Mouse (Mus musculus) intestine, embryonic 15.5 days (tissue): ENCODE measurements around the gene Nipal1. TPM values are rescaled to one million over a fixed set of nuclear protein-coding genes. Genes with fewer than 3 reads are reported as not detected.

Experiments used
- ATAC-seq: fragments of 200-750 bp; cut with Nextera tagmentation; 2 replicates; pipeline ENCODE4 v1.8.0; 2017; ENCODE audit warnings: moderate TSS enrichment, moderate library complexity
- H3K27ac ChIP-seq: fragments of 300-500 bp; sonication (generic); 2 replicates; pipeline ENCODE4 v1.5.1; 2015; ENCODE audit warnings: mild to moderate bottlenecking, inconsistent platforms
- H3K27me3 ChIP-seq: fragments of 300-500 bp; sonication (generic); replicated peaks from 2 replicates; pipeline ENCODE4 v1.6.1; 2015; ENCODE audit warnings: inconsistent platforms
- H3K36me3 ChIP-seq: fragments of 300-500 bp; sonication (generic); 2 replicates; pipeline ENCODE4 v1.6.1; 2015; ENCODE audit warnings: inconsistent platforms
- H3K4me1 ChIP-seq: fragments of 300-500 bp; sonication (generic); replicated peaks from 2 replicates; pipeline ENCODE4 v1.6.1; 2015; ENCODE audit warnings: inconsistent platforms
- H3K4me2 ChIP-seq: fragments of 300-500 bp; sonication (generic); replicated peaks from 2 replicates; pipeline ENCODE4 v1.6.1; 2015; ENCODE audit warnings: mild to moderate bottlenecking, inconsistent platforms
- H3K4me3 ChIP-seq: fragments of 300-500 bp; sonication (generic); replicated peaks from 2 replicates; pipeline ENCODE4 v1.5.1; 2015; ENCODE audit warnings: inconsistent platforms
- H3K9ac ChIP-seq: fragments of 300-500 bp; sonication (generic); 2 replicates; pipeline ENCODE4 v1.6.1; 2015; ENCODE audit warnings: inconsistent platforms
- H3K9me3 ChIP-seq: fragments of 300-500 bp; sonication (generic); 2 replicates; pipeline ENCODE4 v1.6.1; 2016; ENCODE audit warnings: inconsistent platforms
- WGBS: fragments of 180-500 bp; shearing (Covaris S2); methylation state at CpG from one replicate; pipeline ENCODE4 v1.1.7; 2015; 5-methylcytosine and 5-hydroxymethylcytosine counted together
- polyA plus RNA-seq: library from polyadenylated mRNA; unstranded; fragments of >200 nt; fragmentation: Nextera tagmentation; extraction: Ambion mirVana; gene quantifications from 2 replicates; pipeline ENCODE4 v1.2.1, GENCODE M21; 2015

The Nipal1 gene
- polyA plus RNA-seq, 1 experiment from 2014 or later = 30.5 TPM

GRCm38 (mm10) chr5:72646996-72647395 lies 599 bp upstream of the Nipal1 start:
- H3K4me2 ChIP-seq = peak overlapping the region; percentile 87
- 24% methylated on average over 10 of the region's 10 CpGs for WGBS
- H3K27ac ChIP-seq = peak overlapping the region; percentile 85
- 0 out of 2 replicates have a peak overlapping the region, but pooled peaks have one; percentile 32 for H3K9ac ChIP-seq
- H3K4me3 ChIP-seq = peak overlapping the region; percentile 53
- no peaks in the 10 kb centered on the region for H3K36me3 ChIP-seq
- no peaks in the 10 kb centered on the region for H3K27me3 ChIP-seq
- H3K9me3 ChIP-seq = no peaks in the 10 kb centered on the region
- H3K4me1 ChIP-seq = no peaks in the 10 kb centered on the region; the same call in none of the 2 replicates
- peak; percentile 66 for ATAC-seq

GRCm38 (mm10) chr5:72647958-72648595 lies 482 bp downstream of the Nipal1 start:
- H3K27ac ChIP-seq = peak overlapping the region; percentile 85
- H3K9ac ChIP-seq = peak overlapping the region; percentile 58

GRCm38 (mm10) chr5:72648987-72649735 lies 1.6 kb downstream of the Nipal1 start:
- peak overlapping the region; percentile 85 for H3K27ac ChIP-seq
- 66% methylated on average over 9 of the region's 9 CpGs for WGBS
- no peaks in the 10 kb centered on the region for H3K36me3 ChIP-seq
- H3K4me3 ChIP-seq = no peak overlapping the region
- peak overlapping the region; percentile 87 for H3K4me2 ChIP-seq
- peak; percentile 14 for ATAC-seq
- H3K9ac ChIP-seq = no peak overlapping the region
- no peaks in the 10 kb centered on the region for H3K27me3 ChIP-seq
- H3K4me1 ChIP-seq = no peaks in the 10 kb centered on the region; the same call in none of the 2 replicates
- H3K9me3 ChIP-seq = no peaks in the 10 kb centered on the region

More at GRCm38 (mm10) chr5:72647958-72648595, 482 bp downstream of the Nipal1 start:
- Histone ChIP-seq H3K4me1 (no peaks in the 10 kb centered on the region; the same call in none of the 2 replicates), H3K4me2 (peak overlapping the region; percentile 87), H3K27me3 (no peaks in the 10 kb centered on the region), H3K36me3 (no peaks in the 10 kb centered on the region), H3K9me3 (no peaks in the 10 kb centered on the region), H3K4me3 (peak overlapping the region; percentile 53)
- WGBS = 3% methylated on average over 18 of the region's 18 CpGs
- ATAC-seq = peak; percentile 53

GRCm38 (mm10) chr5:72653068-72653674 lies 5.6 kb downstream of the Nipal1 start:
- no peak overlapping the region for H3K27ac ChIP-seq
- no peak for ATAC-seq
- H3K27me3 ChIP-seq = no peaks in the 10 kb centered on the region
- H3K4me3 ChIP-seq = no peak overlapping the region
- H3K4me2 ChIP-seq = no peak overlapping the region
- H3K4me1 ChIP-seq = no peaks in the 10 kb centered on the region
- H3K9ac ChIP-seq = no peak overlapping the region
- H3K36me3 ChIP-seq = no peaks in the 10 kb centered on the region
- whole genome bisulfite sequencing = 46% methylated on average over 10 of the region's 10 CpGs
- no peaks in the 10 kb centered on the region for H3K9me3 ChIP-seq

DNA sequence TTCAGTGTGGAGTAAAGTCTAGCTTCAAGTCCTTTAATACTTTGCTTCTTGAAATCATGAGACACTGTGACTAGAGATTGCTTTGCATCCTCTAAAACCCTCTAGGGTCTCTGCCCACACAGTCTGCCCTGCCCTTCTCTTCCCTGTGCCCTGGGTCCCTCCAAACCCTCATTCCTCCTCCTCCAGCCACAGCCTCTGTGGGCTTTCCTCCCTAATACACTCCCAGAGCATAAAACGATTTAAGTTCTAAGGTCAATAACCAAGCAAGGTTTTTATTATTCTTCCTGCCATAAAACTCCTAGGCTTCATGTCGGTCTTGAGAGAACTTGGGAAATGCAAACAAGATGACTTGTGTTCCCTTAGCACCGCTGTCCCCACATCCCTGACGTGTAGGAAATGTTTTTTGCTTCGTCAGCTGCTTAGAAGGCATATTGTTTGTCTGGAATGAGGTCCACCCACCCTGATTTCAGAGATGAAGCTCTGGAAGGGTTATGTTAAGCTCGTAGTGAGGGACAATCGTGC lies 8.7 kb downstream of the Nipal1 start:
- peak overlapping the region; percentile 41 for H3K4me2 ChIP-seq
- ATAC-seq = peak; percentile 89
- WGBS = 40% methylated on average over 7 of the region's 7 CpGs
- peak overlapping the region; percentile 52; the same call in 1 of the 2 replicates for H3K27ac ChIP-seq
- H3K36me3 ChIP-seq = no peaks in the 10 kb centered on the region
- no peak overlapping the region for H3K4me3 ChIP-seq
- no peaks in the 10 kb centered on the region for H3K9me3 ChIP-seq
- H3K27me3 ChIP-seq = no peaks in the 10 kb centered on the region
- no peak overlapping the region for H3K9ac ChIP-seq
- 0 out of 2 replicates have a peak, but pooled peaks cover under 1% of the 10 kb centered on the region for H3K4me1 ChIP-seq

DNA sequence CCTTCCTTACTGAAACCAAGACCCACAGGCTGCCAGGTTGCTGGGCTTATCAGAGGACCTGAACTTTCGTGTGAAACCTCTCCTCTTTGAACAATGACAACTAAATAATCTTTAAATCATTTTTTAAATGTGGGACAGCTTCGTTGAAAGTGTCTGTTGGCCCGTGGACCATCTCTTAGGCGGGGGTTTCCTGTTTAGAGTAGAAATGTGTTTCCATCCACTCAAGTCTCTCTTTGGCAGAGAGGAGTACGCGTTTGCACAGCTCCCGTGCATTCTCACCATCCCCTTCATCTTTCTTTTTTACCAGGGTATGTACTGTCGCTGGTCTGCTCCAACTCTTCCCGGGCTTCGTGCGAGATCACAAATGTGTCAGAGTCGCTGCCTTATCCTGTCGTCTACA lies 10.8 kb downstream of the Nipal1 start:
- 74% methylated on average over 13 of the region's 13 CpGs for WGBS
- no peak for ATAC-seq
- no peak overlapping the region for H3K4me2 ChIP-seq
- no peak overlapping the region for H3K27ac ChIP-seq
- H3K27me3 ChIP-seq = no peaks in the 10 kb centered on the region
- 0 out of 2 replicates have a peak, but pooled peaks cover 4% of the 10 kb centered on the region for H3K4me1 ChIP-seq
- no peak overlapping the region for H3K4me3 ChIP-seq
- no peak overlapping the region for H3K9ac ChIP-seq
- H3K36me3 ChIP-seq = no peaks in the 10 kb centered on the region
- no peaks in the 10 kb centered on the region for H3K9me3 ChIP-seq

DNA sequence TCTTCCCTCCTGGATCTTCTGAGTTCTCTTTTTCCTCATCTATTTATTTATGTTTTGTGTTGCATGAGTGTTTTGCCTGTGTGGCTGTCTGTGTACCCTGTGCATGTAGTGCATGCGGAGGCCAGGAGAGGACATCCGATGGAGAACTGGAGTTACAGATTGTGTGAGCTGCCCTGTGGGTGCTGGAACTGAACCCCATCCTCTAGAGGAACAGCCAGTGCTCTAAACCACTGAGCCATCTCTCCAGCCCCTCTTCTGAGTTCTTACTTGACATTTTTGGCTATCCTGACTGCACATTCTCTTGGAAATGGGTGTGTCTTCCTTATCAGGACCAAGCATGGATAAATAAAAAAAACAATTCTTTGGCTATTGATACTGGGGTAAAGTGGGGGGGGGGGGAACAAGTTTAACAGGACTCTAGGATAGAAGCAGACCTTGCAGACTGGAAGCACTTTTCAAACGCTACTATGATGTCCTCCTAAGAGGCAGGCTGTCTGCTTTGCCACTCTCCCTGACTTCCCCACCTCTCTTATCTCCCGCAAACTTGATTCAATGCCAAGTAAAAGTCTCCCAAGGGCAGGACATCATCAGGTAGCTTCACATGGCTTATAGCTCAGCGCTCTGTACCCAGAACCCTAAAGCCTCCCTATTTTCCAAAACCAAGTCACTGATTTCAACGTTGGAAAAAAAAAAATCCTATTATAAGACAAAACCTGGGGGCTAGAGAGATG lies 13.6 kb downstream of the Nipal1 start:
- Histone ChIP-seq H3K4me3 (no peak overlapping the region), H3K4me2 (no peak overlapping the region), H3K27me3 (no peaks in the 10 kb centered on the region), H3K9me3 (no peaks in the 10 kb centered on the region), H3K9ac (no peak overlapping the region), H3K36me3 (no peaks in the 10 kb centered on the region), H3K27ac (no peak overlapping the region), H3K4me1 (0 out of 2 replicates have a peak, but pooled peaks cover 4% of the 10 kb centered on the region)
- no peak for ATAC-seq
- 67% methylated on average over 6 of the region's 6 CpGs for WGBS

DNA sequence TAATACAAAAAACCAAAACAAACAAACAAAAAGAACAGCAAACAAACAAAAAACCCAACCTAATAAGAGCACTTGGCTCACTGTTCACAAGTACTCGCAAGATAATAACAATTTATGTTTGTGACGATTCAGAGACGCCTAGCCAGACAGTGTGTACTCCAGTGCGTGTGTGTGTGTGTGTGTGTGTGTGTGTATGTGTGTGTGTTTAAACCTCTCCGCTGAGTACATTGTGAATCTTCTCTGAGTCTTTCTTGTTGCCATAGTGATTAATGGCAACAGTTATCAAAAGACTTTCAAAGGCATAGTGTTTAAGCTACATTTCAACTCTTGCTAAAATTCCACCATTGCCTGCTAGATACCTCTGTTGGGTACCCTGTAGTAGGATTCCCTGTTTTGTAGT lies 16.5 kb downstream of the Nipal1 start:
- WGBS = 79% methylated on average over 5 of the region's 5 CpGs
- H3K27me3 ChIP-seq = no peaks in the 10 kb centered on the region
- H3K9me3 ChIP-seq = no peaks in the 10 kb centered on the region
- no peak overlapping the region for H3K9ac ChIP-seq
- no peak for ATAC-seq
- 0 out of 2 replicates have a peak, but pooled peaks cover 3% of the 10 kb centered on the region for H3K36me3 ChIP-seq
- no peak overlapping the region for H3K4me3 ChIP-seq
- H3K4me1 ChIP-seq = 0 out of 2 replicates have a peak, but pooled peaks cover 4% of the 10 kb centered on the region
- no peak overlapping the region for H3K27ac ChIP-seq
- no peak overlapping the region for H3K4me2 ChIP-seq

DNA sequence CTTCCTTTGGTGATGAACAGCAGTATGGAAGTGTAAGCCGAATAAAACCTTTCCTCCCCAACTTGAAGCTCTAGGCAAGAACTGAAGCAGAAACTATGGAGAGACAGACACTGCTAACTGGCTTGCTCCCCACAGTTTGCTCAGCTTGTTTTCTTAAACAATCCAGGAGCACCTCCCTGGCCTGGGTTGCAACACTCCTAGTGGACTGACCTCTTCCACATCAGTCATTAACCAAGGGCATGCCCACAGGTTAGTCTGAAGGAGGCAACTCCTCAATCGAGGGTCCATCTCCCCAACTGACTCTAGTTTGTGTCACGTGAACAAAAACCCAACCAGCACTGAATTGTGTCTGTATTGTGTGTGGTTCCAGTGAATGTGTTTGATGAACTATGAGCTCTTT lies 17.3 kb downstream of the Nipal1 start:
- no peak for ATAC-seq

DNA sequence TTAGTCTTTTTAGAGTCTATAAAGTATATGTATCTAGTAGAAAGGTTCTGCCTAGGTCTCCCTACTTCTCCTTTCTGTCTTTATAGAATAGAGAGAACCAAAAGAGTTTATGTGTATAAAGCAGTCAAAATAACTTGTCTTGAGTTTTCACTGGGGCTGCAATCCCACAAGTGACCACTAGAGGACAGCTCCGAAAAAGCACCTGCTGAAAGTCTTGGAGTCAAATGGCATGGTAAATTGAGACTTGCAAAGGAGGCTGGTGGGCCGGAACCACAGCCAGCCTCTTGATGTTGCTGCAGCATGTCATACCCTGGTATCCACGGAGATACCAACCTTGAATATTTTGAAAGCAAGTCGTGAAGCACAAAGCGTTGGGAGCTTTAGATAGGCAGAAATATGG lies 17.7 kb downstream of the Nipal1 start:
- Histone ChIP-seq H3K9me3 (no peaks in the 10 kb centered on the region), H3K4me3 (no peak overlapping the region), H3K27me3 (no peaks in the 10 kb centered on the region), H3K4me2 (no peak overlapping the region), H3K9ac (no peak overlapping the region), H3K36me3 (0 out of 2 replicates have a peak, but pooled peaks cover 3% of the 10 kb centered on the region), H3K27ac (no peak overlapping the region), H3K4me1 (0 out of 2 replicates have a peak, but pooled peaks cover 4% of the 10 kb centered on the region)
- ATAC-seq = 0 out of 2 replicates have a peak, but pooled peaks have one; percentile 7
- WGBS = 30% methylated on average over 5 of the region's 5 CpGs

More for the DNA sequence above, 17.3 kb downstream of the Nipal1 start:
- 45% methylated on average over 3 of the region's 3 CpGs for WGBS
- Histone ChIP-seq H3K27ac (no peak overlapping the region), H3K9ac (no peak overlapping the region), H3K4me1 (0 out of 2 replicates have a peak, but pooled peaks cover 4% of the 10 kb centered on the region), H3K36me3 (0 out of 2 replicates have a peak, but pooled peaks cover 3% of the 10 kb centered on the region), H3K9me3 (no peaks in the 10 kb centered on the region), H3K4me2 (no peak overlapping the region), H3K27me3 (no peaks in the 10 kb centered on the region), H3K4me3 (no peak overlapping the region)

DNA sequence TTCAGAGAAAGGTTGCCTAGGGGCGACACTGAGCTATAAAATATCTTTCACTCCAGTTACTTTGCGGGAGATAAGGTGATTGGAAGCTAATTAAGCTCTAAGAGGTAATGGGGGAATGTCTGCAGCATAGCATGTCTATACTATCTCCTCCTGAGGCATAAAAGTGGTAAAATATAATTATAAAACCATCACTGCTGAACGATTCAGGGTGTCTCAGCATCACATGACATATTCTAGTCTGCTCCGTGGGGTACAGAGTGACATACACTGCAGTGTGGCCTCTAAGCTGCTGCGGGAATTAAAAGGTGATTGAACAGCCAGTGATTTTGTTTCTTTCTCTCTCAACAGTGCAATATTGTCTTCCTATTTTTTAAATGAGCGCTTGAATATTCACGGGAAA lies 18.8 kb downstream of the Nipal1 start:
- 0 out of 2 replicates have a peak, but pooled peaks cover 3% of the 10 kb centered on the region for H3K4me1 ChIP-seq
- no peaks in the 10 kb centered on the region for H3K9me3 ChIP-seq
- H3K36me3 ChIP-seq = 0 out of 2 replicates have a peak, but pooled peaks cover 3% of the 10 kb centered on the region
- no peak overlapping the region for H3K27ac ChIP-seq
- ATAC-seq = no peak
- H3K4me2 ChIP-seq = no peak overlapping the region
- no peak overlapping the region for H3K4me3 ChIP-seq
- no peaks in the 10 kb centered on the region for H3K27me3 ChIP-seq
- WGBS = 83% methylated on average over 7 of the region's 7 CpGs
- no peak overlapping the region for H3K9ac ChIP-seq
